Mouse (Mus musculus): ENCODE data around the gene Msh6.
"Not testable (repeated sequence)": the region's sequence is repeated elsewhere in the genome, so short reads cannot be mapped to it uniquely, and the experiment has no call there.

The Msh6 gene

DNA sequence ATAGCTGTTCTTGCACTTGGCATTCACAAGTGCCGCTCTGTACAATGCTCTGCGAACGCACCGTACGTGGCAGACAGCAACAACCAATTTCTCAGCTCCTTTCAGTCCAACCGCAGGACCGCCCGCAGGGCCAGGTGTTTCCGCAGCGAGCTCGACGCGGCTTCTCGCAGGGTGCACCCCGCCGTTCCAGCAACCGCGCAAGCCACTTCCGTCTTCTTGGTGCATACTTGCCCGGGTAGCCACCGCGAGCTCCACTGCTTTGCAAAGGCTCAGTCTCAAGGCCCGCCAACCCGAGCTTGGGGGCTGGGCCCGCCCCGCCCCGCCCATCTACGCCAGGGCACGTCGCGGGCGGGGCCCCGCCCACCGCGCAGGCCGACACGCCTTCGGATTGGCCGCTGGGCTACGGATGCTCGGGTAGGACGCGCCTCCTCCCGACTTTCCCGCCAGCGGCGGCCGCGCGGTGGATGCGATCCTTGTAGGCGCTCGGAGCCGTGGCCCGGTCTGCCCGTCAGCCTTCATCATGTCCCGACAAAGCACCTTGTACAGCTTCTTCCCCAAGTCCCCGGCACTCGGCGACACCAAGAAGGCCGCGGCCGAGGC is at the start of gene Msh6:
Msh6 (plus strand) TSS at position 434 of the 600 bp plus-strand sequence.
- peak; percentile 99 for DNase-seq (ENCODE audit: low read depth)

DNA sequence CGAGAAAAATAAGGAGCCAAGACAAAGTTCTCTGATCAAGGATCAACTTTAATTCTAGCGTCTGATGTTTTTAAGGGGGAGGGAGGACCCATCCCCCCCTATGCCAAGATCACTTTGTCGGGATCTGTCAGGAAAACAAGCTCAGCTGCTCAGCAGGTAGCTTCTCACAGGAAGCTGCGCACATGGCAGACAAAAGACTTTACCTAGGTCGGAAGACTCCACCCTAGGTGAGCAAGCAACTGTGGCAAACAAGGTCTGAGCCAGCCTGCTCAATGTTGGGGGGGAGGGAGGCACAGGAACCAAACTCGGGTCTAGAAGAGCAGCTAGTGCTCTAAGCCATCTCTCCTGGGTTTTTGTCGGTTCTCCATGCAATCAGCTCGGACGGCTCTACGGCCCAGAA is 40.5 kb upstream of the Msh6 start:
- DNase-seq (ENCODE audit: low read depth): no peak

DNA sequence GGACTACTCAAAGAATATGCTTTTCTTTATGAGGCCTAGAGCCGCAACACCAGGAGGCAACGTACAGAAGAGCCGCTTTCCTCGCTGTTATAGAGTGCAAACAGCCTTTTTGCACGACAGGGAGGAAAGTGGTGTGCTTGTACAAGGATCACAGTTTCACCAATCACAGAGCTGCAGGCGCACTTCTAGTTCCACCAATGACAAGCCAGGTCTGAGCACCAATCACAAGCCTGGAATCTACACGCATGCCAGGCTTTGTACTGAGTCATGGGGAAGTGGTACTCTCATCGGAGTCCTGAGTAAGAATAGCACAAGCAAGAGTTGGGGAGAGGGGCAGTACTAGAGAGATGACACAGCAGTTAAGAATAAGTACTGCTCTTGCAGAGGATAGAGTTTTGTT is 40.1 kb upstream of the Msh6 start:
- no peak for DNase-seq (ENCODE audit: low read depth)

DNA sequence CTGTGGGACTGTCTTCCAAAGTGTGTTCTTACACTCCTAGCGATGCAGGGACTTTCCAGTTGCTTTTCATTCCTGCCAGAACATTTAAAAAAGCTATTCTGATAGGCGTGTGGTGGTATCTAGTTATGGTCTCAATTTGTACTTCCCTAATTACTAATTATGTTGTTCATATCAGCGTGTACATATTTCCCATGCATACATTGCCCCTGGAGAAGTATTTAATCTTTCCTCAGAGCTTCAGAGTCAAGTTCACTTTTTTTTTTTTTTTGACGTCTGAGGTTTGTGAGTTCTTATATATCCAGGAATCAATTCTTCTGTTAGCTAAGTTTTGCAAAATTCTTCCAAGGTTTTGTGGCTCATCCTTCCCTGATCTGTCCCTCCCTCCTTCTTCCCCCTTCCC is 38.7 kb upstream of the Msh6 start:
- DNase-seq (ENCODE audit: low read depth): no peak

DNA sequence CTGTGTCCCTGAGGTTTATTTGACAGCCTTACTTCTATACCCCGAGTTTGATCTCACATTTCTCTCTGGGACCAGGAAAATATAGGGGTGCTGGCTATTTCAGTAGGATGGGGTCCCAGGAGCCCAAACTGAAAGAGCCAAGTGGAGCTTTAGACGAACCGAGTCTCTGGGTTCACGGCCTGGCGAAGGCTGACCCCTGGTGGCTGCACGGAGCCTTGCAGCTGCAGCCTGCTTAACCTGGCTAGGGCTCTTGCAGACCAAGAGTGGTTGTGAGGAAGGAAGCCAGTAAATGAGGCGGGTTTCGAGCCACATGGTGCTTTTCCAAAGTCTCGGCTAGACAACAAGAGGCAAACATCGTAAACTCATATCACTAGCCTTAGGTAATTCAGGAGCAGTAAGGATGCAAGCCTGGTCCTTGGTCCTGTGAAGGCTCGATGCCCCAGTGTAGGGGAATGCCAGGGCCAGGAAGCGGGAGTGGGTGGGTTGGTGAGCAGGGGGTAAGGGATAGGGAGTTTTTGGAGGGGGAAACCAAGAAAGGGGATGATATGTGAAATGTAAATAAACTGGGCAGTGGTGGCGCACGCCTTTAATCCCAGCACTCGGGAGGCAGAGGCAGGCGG is 25.8 kb upstream of the Msh6 start:
- peak; percentile 92 for DNase-seq (ENCODE audit: low read depth)

DNA sequence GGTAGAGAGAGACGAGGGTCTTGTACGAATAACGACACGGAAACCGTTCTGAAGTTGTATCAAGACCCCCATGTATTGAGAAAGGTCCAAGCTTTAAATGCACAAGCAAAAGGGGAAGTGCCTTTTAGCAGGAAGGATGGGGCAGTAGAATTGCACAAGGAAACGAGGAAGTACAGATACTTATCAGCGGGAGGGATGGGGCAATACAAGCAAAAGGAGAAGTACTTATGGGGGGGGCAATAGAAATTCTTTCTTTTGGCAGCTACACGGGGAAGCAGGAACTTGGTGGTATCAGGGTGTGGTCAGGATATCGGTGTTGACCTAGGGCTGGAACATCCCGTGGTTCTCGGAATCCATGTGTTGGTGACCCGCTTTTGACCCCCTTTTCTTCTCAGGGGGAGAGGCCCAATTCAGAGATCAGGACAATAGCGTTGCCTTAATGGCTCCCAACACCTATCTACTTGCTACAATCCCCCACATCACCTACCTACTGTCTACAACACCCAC is 20.2 kb upstream of the Msh6 start:
- not testable (repeated sequence) for DNase-seq (ENCODE audit: low read depth)

DNA sequence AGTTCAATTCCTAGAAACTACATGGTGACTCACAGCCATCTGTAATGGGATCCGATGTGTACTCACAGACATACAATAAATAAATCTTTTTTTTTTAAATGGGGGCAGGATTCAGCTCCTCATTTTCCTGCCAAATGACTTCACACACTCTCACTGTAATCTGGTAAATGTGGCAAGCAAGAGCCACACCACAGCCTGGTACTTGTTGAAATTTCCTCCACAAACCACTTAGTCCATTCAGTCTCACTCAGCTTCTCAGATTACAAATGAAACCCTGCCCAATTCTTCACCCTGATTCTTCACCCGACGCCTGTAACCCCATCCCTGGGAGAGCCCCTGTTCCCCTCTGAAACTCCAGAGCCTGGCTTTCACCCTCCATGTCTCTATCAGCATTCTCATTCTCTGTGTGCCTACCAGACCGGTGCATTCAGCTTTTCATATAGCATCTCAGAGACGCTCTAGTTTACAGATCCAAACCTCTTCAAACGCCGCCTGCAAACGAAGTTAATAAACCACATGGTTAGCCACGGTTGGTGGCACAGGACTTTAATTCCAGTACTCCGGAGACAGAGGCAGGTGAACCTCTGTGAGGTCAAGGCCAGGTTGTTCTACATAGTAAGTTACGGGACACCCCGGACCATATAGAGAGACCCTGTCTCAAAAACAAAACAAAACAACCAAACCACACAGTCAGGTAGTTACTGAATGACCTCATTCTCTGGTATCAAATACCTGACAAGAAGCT is 17.6 kb upstream of the Msh6 start:
- peak; percentile 47 for DNase-seq (ENCODE audit: low read depth)

DNA sequence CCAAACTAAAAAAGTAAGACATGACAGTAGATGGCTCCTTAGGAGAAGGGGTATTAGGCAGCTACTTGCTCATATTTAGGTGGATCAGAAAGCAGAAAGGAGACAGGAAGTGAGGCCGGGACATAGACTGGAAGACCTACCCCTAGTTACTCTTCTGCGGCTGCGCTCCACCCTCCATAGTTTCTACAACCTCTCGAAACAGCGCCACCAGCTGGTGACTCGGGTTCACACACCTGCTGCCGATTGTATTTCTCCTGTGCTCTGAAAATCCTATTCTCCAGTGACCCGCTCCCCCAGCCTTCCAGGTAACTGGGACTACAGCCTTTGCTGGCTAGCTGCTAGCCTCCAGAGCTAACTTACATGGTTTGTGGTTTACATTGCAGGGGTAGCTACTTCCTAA is 16.6 kb upstream of the Msh6 start:
- no peak for DNase-seq (ENCODE audit: low read depth)

DNA sequence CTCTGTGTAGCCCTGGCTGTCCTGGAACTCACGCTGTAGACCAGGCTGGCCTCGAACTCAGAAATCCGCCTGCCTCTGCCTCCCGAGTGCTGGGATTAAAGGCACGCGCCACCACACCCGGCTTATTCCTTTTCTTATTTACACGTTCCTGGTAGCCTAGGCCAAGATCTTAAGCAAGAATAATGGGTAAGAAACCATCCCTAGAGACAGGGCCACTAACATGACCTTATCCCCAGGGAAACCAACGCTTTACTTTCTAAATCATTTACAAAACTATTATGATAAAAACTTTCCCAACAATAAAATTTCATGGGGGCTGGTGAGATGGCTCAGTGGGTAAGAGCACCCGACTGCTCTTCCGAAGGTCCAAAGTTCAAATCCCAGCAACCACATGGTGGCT is 15.5 kb upstream of the Msh6 start:
- not testable (repeated sequence) for DNase-seq (ENCODE audit: low read depth)

DNA sequence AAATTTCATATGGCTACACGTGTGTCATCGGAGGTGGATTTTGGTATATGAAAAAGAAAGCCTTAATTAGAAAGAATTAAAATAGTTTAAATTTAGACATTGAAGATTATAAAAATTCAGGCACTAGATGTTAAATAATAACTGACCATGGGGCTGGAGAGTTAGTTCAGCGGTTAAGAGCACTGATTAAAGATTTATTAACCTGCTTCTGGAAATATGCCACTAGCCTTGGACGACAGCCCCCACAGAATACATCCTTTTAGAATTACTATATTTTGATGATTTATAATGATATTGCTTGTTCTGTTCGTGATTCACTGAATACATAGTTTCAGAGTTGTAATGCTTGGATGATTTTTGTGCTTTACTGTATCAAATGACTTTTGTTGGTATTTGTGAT is 14.9 kb upstream of the Msh6 start:
- not testable (repeated sequence) for DNase-seq (ENCODE audit: low read depth)

DNA sequence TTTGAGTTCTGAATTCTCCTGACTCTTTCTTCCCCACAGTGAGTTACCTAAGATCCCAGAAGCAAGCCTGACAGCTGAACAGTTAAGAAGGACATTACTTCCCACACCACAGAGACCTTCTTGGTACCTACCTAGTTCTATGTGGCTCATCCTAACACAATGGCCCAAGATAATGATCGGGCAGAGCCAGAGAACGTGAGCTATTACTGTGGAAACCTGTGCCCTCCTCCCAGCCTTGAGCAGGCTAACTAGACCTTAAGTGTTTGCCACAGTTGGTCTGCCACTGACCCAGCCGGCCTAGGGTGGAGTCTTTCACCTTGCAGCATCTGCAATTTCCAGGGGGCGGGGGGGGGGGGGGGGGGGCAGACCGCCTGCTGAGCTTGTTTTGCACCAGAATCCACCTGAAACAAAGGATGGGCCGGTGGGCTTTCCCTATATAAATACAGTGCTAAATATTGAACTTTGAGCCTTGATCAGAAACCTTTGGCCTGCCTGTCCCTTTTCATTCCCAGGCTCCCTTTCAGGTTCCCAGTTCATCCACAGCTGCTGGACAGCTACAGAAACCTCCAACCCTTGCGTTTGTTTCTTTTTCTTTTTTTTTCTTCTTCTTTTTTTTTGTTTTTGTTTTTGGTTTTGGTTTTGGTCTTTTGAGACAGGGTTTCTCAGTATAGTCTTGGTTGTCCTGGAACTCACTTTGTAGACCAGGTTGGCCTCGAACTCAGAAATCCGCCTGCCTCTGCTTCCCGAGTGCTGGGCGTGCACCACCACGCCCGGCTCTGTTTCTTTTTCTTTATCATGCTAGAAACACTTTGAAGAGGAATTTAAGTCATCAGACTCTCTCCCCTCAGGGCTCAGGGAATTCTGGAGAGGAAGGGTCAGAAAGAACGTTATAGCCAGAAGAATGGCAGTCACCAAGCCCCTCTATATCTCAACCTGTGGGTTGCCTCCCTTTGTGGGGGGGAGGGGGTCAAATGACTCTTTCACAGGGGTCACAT is 11.5 kb upstream of the Msh6 start:
- no peak for DNase-seq (ENCODE audit: low read depth)

DNA sequence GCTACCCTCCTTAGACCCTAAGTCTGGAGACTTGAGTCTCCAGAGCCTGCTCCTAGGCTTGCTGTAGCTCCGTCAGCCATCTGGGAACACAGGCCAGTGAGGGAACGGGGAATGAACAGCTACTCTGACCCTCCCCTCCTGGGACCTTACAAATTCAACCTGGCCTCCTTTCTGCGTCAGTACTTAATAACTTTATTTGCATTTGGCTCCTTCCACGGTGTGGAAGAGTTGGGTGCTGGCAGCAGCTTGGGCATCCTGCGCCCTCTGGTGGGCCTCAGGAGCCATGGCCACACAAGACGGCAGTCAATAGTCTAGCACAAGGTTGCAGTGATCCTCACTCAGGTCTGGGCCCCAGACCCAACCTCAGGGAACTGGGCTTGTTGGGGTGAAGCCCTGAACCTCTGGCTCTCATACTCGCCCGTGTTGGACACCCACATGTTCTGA is 6.4 kb upstream of the Msh6 start:
- peak; percentile 24 for DNase-seq (ENCODE audit: low read depth)

DNA sequence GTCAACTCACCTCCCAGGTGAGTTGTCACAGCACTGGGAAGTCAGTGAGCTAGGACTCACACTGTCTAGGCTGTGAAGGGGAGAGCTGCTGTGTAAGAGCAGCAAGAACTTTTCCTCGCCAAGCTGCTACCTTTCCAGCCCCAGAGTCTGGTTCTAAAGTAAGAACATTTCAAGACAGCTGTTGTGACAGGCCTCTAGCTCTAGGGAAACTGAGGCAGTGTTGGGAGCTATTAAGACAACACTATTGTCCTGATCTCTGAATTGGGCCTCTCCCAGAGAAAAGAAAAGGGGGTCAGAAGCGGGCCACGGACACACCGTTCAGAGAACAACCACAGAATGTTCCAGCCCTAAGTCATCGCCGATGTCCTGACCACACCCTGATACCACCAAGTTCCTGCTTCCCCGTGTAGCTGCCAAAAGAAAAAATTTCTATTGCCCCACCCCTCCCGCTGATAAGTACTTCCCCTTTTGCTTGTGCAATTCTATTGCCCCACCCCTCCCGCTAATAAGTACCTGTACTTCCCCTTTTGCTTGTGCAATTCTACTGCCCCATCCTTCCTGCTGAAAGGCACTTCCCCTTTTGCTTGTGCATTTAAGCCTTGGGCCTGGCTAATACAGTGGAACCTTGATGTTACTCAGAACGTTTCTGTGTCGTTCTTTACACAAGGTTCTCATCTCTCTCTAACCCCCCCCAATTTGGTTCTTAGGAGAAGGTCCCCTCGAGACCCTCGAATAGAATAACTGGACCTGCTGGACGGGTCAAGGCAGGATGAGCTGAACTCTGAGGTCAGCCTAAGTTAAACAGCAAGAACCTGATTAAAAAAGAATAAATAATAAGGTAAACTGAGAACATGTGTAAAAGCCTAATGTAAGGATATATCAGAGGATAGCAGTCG is 2.9 kb upstream of the Msh6 start:
- not testable (repeated sequence) for DNase-seq (ENCODE audit: low read depth)

DNA sequence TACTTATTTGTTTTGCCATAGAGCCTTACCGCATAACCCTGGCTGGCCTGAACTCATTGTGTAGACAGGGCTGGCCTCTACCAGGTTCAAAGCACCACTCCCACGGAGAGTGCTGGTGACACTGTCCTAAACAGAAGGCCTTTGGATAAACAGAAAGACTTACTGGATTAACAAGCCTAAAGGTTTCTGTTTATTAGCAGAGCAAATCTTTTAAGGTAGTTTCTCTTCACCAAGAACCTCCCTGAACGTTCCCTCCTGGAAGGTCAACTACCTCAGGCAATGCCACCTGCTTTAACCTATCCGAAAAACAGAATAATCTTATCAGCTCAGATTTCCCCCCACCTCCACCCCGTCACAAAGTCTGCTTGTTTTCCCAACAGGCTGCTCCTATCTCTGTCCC is 2.0 kb upstream of the Msh6 start:
- DNase-seq (ENCODE audit: low read depth): no peak

DNA sequence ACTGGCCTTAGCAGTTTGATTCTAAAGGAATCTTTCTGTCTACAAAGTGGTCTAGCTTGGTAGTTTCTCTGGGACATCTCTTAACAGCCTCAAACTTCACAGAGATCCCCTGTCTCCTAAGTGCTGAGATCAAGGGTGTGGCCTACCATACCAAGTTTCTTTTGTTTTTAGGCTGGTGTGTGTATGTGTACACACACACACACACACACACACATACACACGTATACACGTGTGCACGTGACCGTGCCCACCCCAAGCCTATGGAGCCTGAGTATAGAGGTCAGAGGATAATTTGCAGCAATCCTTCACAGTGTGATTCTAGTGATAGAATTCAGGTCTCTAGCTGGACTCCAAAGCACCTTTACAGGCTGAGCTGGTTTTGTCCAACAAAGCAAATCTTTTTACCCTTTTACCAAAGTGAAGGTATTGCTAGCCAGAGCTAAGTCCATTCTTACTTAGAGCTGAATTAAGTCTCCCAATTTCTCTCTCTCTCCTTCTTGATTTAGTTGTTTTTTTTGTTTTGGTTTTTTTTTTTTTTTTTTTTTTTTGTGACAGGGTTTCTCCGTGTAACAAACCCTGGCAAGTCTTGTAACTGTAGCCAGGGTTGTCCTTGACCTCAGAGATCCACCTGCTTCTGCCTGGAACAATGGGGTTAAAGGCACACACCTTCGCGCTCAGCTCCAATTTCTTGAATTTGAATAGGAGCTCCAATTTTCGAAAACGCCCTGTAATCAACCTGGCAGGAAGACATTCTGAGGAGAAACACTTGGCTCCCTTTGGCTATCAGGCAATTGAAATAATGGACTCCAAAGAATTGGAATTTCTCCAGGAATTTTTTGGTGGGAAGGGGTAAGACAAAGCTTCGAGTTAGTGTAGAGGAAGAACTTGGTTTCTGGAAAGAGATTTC is 1.3 kb upstream of the Msh6 start:
- DNase-seq (ENCODE audit: low read depth): no peak

DNA sequence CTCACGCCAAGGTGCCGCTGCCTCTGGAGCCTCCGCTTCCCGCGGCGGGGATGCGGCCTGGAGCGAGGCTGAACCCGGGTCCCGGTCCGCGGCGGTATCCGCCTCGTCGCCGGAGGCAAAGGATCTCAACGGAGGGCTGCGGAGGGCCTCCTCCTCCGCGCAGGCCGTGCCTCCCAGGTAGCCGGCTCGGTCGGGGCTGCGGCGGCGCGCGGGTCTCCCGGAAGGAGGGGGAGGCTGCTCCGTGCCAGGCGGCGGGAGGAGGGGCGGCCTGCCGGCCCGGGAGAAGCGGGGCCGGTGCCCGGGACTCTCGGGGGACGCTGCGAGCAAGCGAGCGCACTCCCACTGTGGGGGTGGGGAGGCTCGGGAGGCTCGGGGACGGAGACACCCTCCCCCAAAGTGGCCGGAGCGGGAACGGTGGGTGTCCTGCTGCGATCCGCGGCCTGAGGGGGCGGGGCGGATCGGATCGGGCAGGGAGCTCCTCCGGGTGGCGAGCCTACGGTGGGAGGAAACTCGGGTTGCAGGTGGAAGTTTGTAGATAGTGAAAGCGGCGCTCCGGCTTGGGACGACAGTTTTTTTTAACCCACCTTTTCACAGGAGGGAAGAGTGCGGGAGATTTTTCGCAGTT is 479 bp downstream of the Msh6 start:
- peak; percentile 66 for DNase-seq (ENCODE audit: low read depth)

DNA sequence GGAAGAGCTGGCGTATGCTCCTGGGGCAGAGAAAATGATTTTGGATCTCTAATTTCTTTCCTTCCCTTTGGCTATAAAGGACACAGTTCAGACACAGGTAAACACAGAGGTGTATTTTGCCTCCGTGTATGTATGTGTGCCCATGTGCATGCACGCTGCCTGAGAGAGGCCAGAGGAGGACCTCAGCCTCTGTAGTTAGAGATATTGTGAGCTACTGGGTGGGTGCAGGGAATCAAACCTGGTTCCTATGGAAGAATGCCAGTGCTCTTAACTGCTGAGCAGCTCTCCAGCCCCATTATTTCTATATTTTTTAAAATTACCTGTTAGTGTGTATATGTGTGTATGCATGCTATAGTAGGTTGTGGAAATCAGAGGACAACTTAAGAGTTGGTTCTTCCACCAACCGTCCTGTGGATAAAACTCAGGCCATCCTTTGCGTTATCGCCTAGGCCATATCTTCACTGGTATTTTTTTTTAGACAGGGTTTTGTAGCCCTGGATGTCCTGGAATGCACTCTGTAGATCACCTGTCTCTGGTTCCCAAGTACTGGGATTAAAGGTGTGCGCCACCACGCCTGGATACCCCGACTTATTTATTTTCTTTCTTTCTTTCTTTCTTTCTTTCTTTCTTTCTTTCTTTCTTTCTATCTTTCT is 1.4 kb downstream of the Msh6 start:
- DNase-seq (ENCODE audit: low read depth): no peak

DNA sequence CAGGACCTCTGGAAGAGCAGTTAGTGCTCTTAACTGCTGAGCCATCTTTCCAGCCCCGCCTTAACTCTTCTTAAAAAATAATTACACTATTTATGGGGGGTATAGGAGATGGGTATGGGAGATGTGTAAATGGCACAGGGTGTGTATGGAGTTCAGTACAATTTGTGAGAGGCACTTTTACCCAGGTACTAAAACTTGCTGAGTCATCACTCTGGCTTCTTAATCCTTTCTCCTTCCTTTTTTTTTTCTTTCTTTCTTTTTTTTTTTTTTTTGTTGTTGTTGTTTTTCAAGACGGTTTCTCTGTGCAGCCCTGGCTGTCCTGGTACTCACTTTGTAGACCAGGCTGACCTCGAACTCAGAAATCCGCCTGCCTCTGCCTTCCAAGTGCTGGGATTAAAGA is 2.1 kb downstream of the Msh6 start:
- DNase-seq (ENCODE audit: low read depth): not testable (repeated sequence)

DNA sequence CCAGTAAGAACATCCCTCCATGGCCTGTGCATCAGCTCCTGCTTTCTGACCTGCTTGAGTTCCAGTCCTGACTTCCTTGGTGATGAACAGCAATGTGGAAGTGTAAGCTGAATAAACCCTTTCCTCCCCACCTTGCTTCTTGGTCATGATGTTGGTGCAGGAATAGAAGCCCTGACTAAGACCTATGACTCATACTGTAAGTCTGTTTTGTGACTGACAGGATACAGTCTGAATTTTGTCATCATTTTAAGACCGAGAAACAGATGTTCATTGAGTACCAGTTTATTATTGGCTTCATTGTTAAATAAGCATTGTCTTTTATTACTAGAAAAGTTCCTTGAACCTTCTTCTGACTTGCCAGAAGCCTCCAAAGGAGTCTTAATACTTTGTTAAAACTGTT is 4.8 kb downstream of the Msh6 start:
- DNase-seq (ENCODE audit: low read depth): not testable (repeated sequence)

Measured in NIH3T3 (cell line).